Mouse (Mus musculus): ENCODE results near the gene Gm6890.
"Not testable (repeated sequence)": the region's sequence is repeated elsewhere in the genome, so short reads cannot be mapped to it uniquely, and the experiment has no call there.

The Gm6890 gene

DNA sequence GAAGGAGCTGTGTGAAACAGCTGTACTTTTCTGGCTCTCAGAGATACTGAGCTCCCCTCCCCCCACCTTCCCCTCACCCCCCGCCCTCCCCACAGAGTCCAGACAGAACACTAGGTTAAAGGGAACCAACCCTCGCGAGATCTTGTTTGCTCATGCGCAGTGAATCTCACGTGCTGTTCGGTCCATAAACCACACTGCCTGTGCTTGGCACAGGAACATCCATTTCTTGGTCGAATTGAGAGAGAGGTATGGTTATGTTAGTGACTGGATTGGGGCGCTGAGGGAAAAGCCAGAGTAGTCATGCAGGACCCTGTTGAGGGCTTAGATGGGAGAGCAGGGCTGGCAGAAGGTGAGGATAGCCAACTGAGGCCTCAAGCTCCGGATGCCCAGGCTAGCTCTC, at the start of gene Gm6890:
Gene Gm6890, plus strand, starts transcription at position 301 of the 400 bp plus-strand sequence.
- not testable (repeated sequence) for DNase-seq

DNA sequence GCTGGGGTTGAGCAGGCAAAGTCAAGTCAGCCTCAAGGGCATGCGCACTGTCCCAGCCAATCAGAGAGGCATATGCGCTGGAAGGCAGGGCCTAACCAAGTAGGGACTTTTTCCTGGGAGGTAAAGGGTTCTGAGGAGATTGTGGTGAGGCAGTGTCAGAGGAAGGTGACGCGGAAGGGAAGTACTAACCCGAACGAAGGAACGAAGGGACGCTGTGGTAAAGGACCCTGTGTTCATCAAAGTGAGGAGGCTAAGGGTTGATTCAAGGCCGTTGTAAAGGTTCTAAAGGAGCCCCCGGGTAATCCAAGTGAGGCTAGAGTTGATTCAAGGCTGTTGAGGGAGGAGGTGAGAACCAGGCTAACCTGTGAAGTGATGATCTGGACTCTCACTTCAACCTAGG, 14.5 kb upstream of the Gm6890 start:
- DNase-seq = not testable (repeated sequence)

- peak in 1 of 2 experiments; percentile 6 for DNase-seq
These were observed 30.0 kb downstream of the Gm6890 start for GRCm38 (mm10) chrX:74770715-74771114.
